Mouse (Mus musculus) kidney, postnatal 14 days (tissue): Measurements from ENCODE around the gene Mapk12.

Source experiments
- DNase-seq: peaks from one replicate; pipeline ENCODE4 v3.0.0; 2022; ENCODE audit warnings: mixed read lengths

Gene Mapk12

GRCm38 (mm10) chr15:89090662-89091061 lies 49.8 kb downstream of the Mapk12 start:
- DNase-seq = no peak

- DNase-seq = peak; percentile 45
These were observed 51.1 kb downstream of the Mapk12 start for GRCm38 (mm10) chr15:89089248-89090051.

- peak; percentile 95 for DNase-seq
These were observed 51.8 kb downstream of the Mapk12 start, which contains the start of gene Selenoo for GRCm38 (mm10) chr15:89088607-89089247. Selenoo (plus strand) TSS chr15:89089084.

- no peak for DNase-seq
These were observed 55.7 kb downstream of the Mapk12 start for GRCm38 (mm10) chr15:89084826-89085225.

- no peak for DNase-seq
These were observed 56.6 kb downstream of the Mapk12 start for GRCm38 (mm10) chr15:89083906-89084305.
